Mouse (Mus musculus) heart, postnatal 0 days (tissue): ENCODE results near the gene a.

ENCODE experiments used
- CTCF ChIP-seq: IDR thresholded peaks from 2 replicates; pipeline ENCODE4 v1.5.1; 2016; ENCODE audit warnings: antibody characterized with exemption, control low read depth, low read depth
- EP300 ChIP-seq: IDR thresholded peaks from 2 replicates; pipeline ENCODE4 v1.6.1; 2016; ENCODE audit warnings: antibody characterized with exemption, low read depth

GRCm38 (mm10) chr2:154782361-154782760, 8.8 kb upstream of the a start:
- TF ChIP-seq CTCF: no peak
- TF ChIP-seq EP300: no peak
